Mouse (Mus musculus) forebrain, embryonic 11.5 days (tissue): ENCODE data around the gene Islr. TPM values are rescaled to one million over a fixed set of nuclear protein-coding genes. Genes with fewer than 3 reads are reported as not detected.

Source experiments
- ATAC-seq: fragments of 200-750 bp; cut with Nextera tagmentation; replicated peaks from 2 replicates; pipeline ENCODE4 v1.8.0; 2017; ENCODE audit warnings: moderate TSS enrichment; ENCODE audit not compliant: low FRiP score
- DNase-seq: peaks from one replicate; pipeline ENCODE4 v3.0.0-alpha.2; 2017; ENCODE audit warnings: low spot score
- H3K27ac ChIP-seq: fragments of 300-500 bp; sonication (generic); 2 replicates; pipeline ENCODE4 v1.5.1; 2014; ENCODE audit warnings: low read depth, low read length
- H3K27me3 ChIP-seq: fragments of 300-500 bp; sonication (generic); 2 replicates; pipeline ENCODE4 v1.6.1; 2014; ENCODE audit warnings: mild to moderate bottlenecking, low read length, mixed read lengths; ENCODE audit not compliant: control insufficient read depth, insufficient read depth
- H3K36me3 ChIP-seq: fragments of 300-500 bp; sonication (generic); 2 replicates; pipeline ENCODE4 v1.6.1; 2014; ENCODE audit warnings: mild to moderate bottlenecking, low read length, moderate library complexity, mixed read lengths; ENCODE audit not compliant: control insufficient read depth, insufficient read depth
- H3K4me1 ChIP-seq: fragments of 300-500 bp; sonication (generic); replicated peaks from 2 replicates; pipeline ENCODE4 v1.6.1; 2014; ENCODE audit warnings: low read length, mixed read lengths; ENCODE audit not compliant: control insufficient read depth, insufficient read depth
- H3K4me2 ChIP-seq: fragments of 300-500 bp; sonication (generic); 2 replicates; pipeline ENCODE4 v1.6.1; 2014; ENCODE audit warnings: low read depth, mild to moderate bottlenecking, low read length, moderate library complexity, mixed read lengths; ENCODE audit not compliant: severe bottlenecking
- H3K4me3 ChIP-seq: fragments of 300-500 bp; sonication (generic); 2 replicates; pipeline ENCODE4 v1.5.1; 2014; ENCODE audit warnings: low read depth, low read length
- H3K9ac ChIP-seq: fragments of 300-500 bp; sonication (generic); 2 replicates; pipeline ENCODE4 v1.6.1; 2014; ENCODE audit warnings: low read length
- H3K9me3 ChIP-seq: fragments of 300-500 bp; sonication (generic); 2 replicates; pipeline ENCODE4 v1.6.1; 2016; ENCODE audit warnings: low read length, mixed read lengths; ENCODE audit not compliant: control insufficient read depth
- WGBS: fragments of 180-500 bp; shearing (Covaris S2); extraction: QIAGEN DNeasy Blood & Tissue Kit; methylation state at CpG from one replicate; pipeline ENCODE4 v1.1.7; 2014; 5-methylcytosine and 5-hydroxymethylcytosine counted together
- polyA plus RNA-seq: library from polyadenylated mRNA; unstranded; fragments of >200 nt; fragmentation: Nextera tagmentation; extraction: Ambion mirVana; gene quantifications from 2 replicates; pipeline ENCODE4 v1.2.1, GENCODE M21; 2014

Islr gene
- polyA plus RNA-seq, 1 experiment from 2014 or later = 9.4 TPM

DNA sequence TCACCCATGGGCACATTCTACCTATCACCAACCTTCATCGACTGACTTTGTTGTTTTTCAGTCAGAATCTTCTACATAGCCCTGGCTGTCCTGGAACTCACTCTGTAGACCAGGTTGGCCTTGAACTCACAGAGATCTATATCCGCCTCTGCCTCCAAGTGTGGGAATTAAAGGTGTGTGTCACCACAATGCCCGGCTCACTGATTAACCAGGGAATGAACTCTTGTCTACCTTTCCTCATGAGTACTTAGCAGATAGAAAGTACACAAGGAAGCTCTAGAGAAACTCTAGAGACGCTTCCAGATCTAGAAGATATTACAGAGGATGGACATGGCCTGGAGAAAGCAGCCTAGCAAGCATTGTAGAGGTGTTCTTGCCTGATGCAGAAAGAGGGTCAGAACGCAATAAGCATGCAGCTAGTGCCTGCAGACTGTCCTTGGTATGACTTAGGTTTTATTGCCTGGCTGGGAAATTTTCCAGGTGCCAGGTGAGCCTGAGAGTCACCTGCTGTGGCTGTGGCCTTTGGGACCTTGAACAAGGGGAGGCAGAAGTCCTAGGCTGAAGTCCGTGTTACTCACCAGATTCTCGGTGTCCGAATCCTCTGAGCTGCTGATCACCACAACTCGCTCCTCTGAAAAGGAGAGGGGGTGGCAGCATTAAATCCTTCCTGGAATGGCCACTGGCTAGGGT, 24.8 kb upstream of the Islr start:
- no peaks in the 10 kb centered on the region for H3K27me3 ChIP-seq
- no peak for DNase-seq
- WGBS = 94% methylated on average over 9 of the region's 9 CpGs
- H3K4me1 ChIP-seq = no peaks in the 10 kb centered on the region
- ATAC-seq = no peak
- H3K27ac ChIP-seq = no peak overlapping the region
- H3K4me3 ChIP-seq = no peak overlapping the region
- H3K36me3 ChIP-seq = no peaks in the 10 kb centered on the region
- no peaks in the 10 kb centered on the region for H3K9me3 ChIP-seq
- no peak overlapping the region for H3K4me2 ChIP-seq
- no peak overlapping the region for H3K9ac ChIP-seq

DNA sequence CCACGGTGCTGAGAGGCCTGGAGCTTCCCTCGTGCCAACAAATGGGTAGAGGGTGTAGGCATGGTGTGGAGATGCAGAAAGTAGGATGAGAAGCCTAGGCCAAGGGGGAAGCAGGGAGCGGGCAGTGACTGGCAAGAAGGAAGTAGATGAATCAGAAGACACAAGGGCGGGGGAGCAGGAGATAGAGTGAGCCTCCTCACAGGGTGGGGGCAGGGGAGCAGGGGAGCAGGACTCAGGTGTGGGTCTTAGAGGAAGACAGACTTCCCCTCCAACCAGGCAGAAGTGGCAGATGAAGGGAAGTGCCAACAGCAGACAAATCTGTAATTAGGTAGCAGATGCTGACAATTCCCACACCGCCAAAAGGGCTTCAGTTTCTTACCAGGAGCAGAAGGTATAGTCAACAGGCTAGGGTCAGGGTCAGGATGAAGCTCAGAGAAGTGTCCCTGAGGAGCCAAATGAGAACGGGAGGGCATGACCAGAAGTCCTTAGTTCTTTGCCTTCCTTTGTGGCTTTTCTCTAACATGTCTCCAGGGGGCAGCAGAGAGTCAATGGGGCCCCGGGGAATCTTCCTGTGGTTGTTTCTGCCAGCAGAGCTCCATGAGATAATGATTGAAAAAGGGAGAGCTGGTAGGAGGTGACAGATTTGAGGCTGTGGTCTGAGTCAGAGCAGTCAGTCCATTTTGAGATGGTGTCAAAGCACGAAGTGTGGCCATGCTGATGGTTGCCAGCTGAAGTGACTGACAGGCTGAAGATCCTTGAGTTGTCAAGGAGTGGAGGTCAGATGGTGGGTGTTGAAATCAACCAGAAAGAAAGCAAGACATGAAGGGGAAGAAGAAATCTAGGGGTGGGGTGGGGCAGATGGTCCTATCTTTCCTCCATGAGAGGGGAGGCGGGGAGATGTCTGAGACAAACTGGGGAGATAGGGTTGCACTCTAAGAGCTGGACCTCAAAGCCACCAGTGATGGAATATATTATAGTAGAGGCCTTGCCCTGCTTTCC, 22.1 kb upstream of the Islr start:
- ATAC-seq (no peak), DNase-seq (peak; percentile 72)
- no peak overlapping the region for H3K4me3 ChIP-seq
- no peaks in the 10 kb centered on the region for H3K36me3 ChIP-seq
- no peaks in the 10 kb centered on the region for H3K27me3 ChIP-seq
- H3K4me1 ChIP-seq = no peaks in the 10 kb centered on the region
- H3K9me3 ChIP-seq = no peaks in the 10 kb centered on the region
- WGBS = 62% methylated on average over 9 of the region's 9 CpGs
- no peak overlapping the region for H3K27ac ChIP-seq
- no peak overlapping the region for H3K9ac ChIP-seq
- no peak overlapping the region for H3K4me2 ChIP-seq

DNA sequence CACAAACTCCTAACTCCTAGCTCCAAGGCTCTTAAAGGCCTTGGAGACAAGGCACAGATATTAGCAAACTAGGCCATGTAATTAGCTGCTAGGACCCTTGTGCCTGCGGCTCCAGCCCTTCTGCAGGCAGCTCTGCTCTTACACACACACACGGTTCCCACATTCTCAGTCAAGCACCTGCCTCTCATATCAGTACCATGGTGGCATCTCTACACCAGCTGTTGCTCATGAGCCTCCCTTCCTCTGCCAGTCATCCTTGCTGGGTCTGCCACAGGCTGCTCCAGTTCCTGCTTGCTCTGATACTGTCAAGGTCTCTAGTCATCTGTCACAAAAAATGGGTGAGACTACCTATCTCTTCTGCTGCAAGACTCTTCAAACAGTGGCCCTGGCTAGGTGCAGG, 20.2 kb upstream of the Islr start:
- Histone ChIP-seq H3K9me3 (no peaks in the 10 kb centered on the region), H3K9ac (no peak overlapping the region), H3K27me3 (no peaks in the 10 kb centered on the region), H3K4me2 (no peak overlapping the region), H3K27ac (no peak overlapping the region), H3K4me1 (no peaks in the 10 kb centered on the region), H3K36me3 (no peaks in the 10 kb centered on the region; the same call in 1 of the 2 replicates), H3K4me3 (no peak overlapping the region)
- WGBS = 93% methylated on average over 2 of the region's 2 CpGs
- ATAC-seq (no peak), DNase-seq (no peak)

DNA sequence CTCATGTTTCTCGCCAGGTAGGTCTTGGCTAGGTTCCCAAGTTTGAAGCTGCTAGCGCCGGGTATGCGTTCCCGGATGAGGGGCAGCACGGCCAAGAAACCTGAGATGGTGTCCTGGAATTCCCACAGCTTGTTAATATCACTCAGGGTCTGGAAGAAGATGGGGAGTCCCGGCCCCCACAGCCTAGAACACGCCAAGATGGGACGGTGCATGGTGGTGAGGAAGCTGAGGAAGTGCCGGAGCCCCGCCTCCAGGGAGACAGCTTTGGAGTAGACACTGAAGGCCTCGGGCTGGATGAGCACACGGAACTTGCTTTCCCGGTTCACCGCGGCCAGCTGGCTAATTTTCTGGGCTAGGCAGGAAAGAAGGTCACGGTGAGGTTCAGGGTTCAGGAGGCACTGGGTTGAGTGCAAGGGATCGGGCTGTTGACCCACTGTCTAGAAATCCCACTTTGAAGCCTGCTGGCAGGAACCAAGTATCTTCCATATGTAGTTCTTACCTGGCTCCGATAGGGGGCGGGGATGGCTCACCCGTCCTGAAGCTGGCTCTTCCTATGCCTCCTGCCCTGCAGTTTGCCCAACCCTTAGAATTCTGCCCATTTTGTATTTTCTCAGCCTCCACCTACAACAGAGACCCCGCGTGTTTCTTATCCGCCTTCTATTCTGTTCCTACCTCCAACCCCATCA, 16.3 kb upstream of the Islr start:
- no peaks in the 10 kb centered on the region for H3K27me3 ChIP-seq
- H3K27ac ChIP-seq = no peak overlapping the region
- no peaks in the 10 kb centered on the region for H3K9me3 ChIP-seq
- H3K4me3 ChIP-seq = no peak overlapping the region
- DNase-seq (peak; percentile 70), ATAC-seq (no peak)
- 72% methylated on average over 24 of the region's 24 CpGs for WGBS
- H3K4me2 ChIP-seq = no peak overlapping the region
- H3K4me1 ChIP-seq = 0 out of 2 replicates have a peak, but pooled peaks cover 3% of the 10 kb centered on the region
- H3K36me3 ChIP-seq = no peaks in the 10 kb centered on the region; the same call in 1 of the 2 replicates
- H3K9ac ChIP-seq = no peak overlapping the region

DNA sequence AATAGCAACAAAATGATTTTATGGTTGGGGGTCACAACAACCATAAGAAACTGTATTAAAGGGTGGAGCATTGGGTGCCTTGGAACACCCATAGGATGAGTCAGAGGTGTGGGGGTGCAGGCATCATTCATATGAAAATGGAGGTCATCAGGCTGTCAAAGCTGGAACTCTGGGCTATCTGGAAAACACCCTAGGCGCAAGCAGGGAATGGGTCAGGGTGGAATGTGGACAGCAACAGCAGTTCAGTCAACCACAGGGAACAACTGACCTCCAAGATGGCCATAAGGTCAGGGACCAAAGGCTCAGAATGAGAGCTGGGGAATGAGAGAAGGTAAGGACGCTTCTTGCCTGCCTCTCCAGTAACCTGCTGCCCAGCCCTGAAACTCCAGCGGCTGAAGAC, 14.4 kb upstream of the Islr start:
- 0 out of 2 replicates have a peak, but pooled peaks cover 3% of the 10 kb centered on the region for H3K4me1 ChIP-seq
- H3K4me3 ChIP-seq = no peak overlapping the region
- no peak for DNase-seq
- ATAC-seq = no peak
- no peak overlapping the region for H3K4me2 ChIP-seq
- H3K9me3 ChIP-seq = no peaks in the 10 kb centered on the region
- H3K9ac ChIP-seq = no peak overlapping the region
- H3K27me3 ChIP-seq = no peaks in the 10 kb centered on the region
- 87% methylated on average over 3 of the region's 3 CpGs for WGBS
- no peaks in the 10 kb centered on the region; the same call in 1 of the 2 replicates for H3K36me3 ChIP-seq
- H3K27ac ChIP-seq = no peak overlapping the region

DNA sequence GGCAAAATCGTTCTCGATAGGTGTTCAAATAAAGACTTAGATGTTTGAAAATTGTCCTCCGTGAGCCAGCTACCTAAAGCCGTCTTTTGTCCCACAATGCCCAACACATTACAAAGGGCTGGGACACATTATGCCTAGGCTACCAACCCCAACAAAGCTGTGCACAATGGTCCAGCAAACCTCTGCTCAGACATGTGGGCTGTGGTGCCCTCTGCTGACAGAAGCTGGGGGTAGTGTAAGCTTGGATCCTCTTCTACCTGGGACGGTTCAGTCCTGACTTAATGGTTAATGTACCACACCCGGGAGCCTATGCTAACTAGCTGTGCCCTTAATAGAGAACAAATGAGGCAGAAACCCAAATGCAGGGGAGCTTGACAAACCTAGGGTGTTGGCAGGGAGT, 12.3 kb upstream of the Islr start:
- Histone ChIP-seq H3K27ac (no peak overlapping the region), H3K4me1 (0 out of 2 replicates have a peak, but pooled peaks cover 3% of the 10 kb centered on the region), H3K4me2 (no peak overlapping the region), H3K36me3 (no peaks in the 10 kb centered on the region; the same call in 1 of the 2 replicates), H3K9ac (no peak overlapping the region), H3K27me3 (no peaks in the 10 kb centered on the region), H3K4me3 (no peak overlapping the region), H3K9me3 (no peaks in the 10 kb centered on the region)
- WGBS = 38% methylated on average over 6 of the region's 6 CpGs
- DNase-seq = peak; percentile 75
- 0 out of 2 replicates have a peak, but pooled peaks have one; percentile 30 for ATAC-seq

DNA sequence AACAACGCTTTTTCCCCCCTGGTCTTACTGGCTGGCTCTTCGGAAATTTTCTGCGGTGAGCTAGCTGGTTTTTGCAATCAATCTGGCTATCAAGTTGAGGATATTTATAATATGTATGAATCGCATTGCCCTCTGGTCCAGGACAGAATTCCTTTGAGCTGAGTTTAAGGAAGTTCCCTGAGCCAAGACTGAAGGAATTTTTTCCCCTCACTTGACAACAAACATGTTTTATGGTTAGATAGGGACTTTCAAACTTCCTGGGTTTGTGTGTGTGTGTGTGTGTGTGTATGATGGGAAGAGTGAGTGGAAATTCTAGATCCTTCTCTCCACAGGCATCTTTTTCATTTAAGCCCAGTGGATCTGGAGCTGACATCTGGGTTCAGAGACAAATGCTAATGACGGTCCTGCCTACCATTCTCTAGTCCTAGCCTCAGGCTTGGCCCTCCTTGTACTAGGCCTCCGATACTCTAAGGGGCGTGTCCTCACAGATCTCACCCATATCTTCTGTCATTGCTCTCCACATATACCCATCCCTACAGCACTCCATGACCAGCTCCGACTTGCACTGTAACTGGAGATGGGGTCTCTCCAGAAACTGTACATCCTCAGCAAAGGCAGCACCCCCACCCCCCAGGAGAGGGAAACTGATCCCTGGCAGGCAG, 10.5 kb upstream of the Islr start:
- ATAC-seq (no peak), DNase-seq (peak; percentile 44)
- Histone ChIP-seq H3K4me2 (no peak overlapping the region), H3K9me3 (no peaks in the 10 kb centered on the region), H3K4me1 (0 out of 2 replicates have a peak, but pooled peaks cover 3% of the 10 kb centered on the region), H3K36me3 (no peaks in the 10 kb centered on the region; the same call in 1 of the 2 replicates), H3K27me3 (no peaks in the 10 kb centered on the region), H3K9ac (no peak overlapping the region), H3K4me3 (no peak overlapping the region), H3K27ac (no peak overlapping the region)
- 69% methylated on average over 8 of the region's 8 CpGs for WGBS

DNA sequence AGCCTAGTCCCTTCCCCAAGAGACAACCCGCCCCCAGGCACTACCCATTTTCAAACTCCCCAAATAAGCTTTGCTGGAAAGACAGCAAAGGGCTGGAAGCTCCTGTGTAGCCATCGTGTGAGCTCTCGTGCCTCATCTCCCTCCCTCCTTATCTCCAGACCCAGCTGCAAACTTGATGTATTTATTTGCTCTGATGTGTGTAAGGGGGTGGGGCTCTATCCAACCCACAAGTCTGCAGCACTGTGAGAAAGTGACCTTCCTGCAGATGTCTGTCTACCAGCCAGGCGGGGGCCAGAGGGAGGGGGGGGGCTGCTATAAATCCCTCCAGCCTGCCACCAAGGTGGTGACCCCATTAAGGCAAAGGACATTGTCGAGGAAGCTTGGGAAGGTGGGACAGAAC, 9.8 kb upstream of the Islr start:
- H3K27me3 ChIP-seq = no peaks in the 10 kb centered on the region
- H3K9me3 ChIP-seq = no peaks in the 10 kb centered on the region
- DNase-seq (peak; percentile 41), ATAC-seq (no peak)
- no peak overlapping the region for H3K9ac ChIP-seq
- WGBS = 39% methylated on average over 5 of the region's 5 CpGs
- no peak overlapping the region for H3K27ac ChIP-seq
- H3K4me1 ChIP-seq = 0 out of 2 replicates have a peak, but pooled peaks cover 3% of the 10 kb centered on the region
- H3K4me2 ChIP-seq = no peak overlapping the region
- no peaks in the 10 kb centered on the region for H3K36me3 ChIP-seq
- no peak overlapping the region for H3K4me3 ChIP-seq
